Mouse (Mus musculus) cerebellum, adult 2 months (tissue): ENCODE measurements around the gene Krtap16-1. TPM values are rescaled to one million over a fixed set of nuclear protein-coding genes. Genes with fewer than 3 reads are reported as not detected.

Experiments
- DNase-seq, 2 experiments: peaks; one replicate each; pipeline ENCODE4 v3.0.0; 2021
- H3K27ac ChIP-seq: fragments of 200-500 bp; 2 replicates; pipeline ENCODE4 v1.5.1; 2012; ENCODE audit warnings: low read length, control low read depth, inconsistent platforms; ENCODE audit not compliant: insufficient read depth
- H3K27me3 ChIP-seq: fragments of 200-500 bp; 2 replicates; pipeline ENCODE4 v1.6.1; 2012; ENCODE audit warnings: inconsistent platforms, mild to moderate bottlenecking, low read length, moderate library complexity; ENCODE audit not compliant: control insufficient read depth, insufficient read depth
- H3K4me1 ChIP-seq: fragments of 200-500 bp; 2 replicates; pipeline ENCODE4 v1.6.1; 2011; ENCODE audit warnings: low read length; ENCODE audit not compliant: control insufficient read depth, insufficient read depth
- H3K4me3 ChIP-seq: fragments of 200-500 bp; replicated peaks from 2 replicates; pipeline ENCODE3; 2011; ENCODE audit warnings: mild to moderate bottlenecking, low read depth, low read length, control low read depth; ENCODE audit not compliant: insufficient read depth
- CTCF ChIP-seq: fragments of 200-500 bp; IDR thresholded peaks from 2 replicates; pipeline ENCODE4 v1.5.1; 2011; ENCODE audit warnings: low read depth, mild to moderate bottlenecking, control low read depth, low read length, moderate library complexity, borderline replicate concordance; ENCODE audit not compliant: insufficient read depth
- POLR2A ChIP-seq: fragments of 200-500 bp; IDR thresholded peaks from 2 replicates; pipeline ENCODE4 v1.6.1; 2011; ENCODE audit warnings: low read length, control low read depth, borderline replicate concordance; ENCODE audit not compliant: insufficient read depth
- WGBS: fragments of 180-500 bp; shearing (Covaris S2); methylation state at CpG from one replicate; pipeline ENCODE4 v1.1.7; 2018; 5-methylcytosine and 5-hydroxymethylcytosine counted together
- polyA plus RNA-seq: library from polyadenylated mRNA; depleted of rRNA; stranded (reverse); fragments of >200 nt; gene quantifications from 2 replicates; pipeline ENCODE4 v1.2.3, GENCODE M21; 2012; rRNA removed

The Krtap16-1 gene
- polyA plus RNA-seq, 1 experiment: not detected

DNA sequence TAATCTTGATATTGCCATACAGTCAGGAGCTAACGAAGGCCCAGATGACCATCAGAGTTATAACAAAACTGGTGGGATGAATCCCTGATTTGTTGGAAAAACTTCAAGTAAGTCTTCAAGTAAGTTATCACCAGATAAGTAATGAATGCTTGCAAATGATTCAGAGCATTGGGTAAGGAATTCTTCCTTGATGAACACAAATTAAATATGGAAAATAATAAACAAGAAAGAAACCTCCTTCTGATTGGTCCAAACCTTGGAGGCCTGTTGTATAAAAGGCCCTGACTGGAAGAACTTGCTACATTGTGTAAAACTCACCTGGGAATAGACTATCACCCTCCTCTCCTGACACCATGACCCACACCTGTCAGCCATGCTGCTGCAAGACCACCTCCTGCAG is 50.4 kb downstream of the Krtap16-1 start, which contains the start of gene Krtap31-2:
Krtap31-2 (plus strand) TSS at position 301 of the 400 bp plus-strand sequence.
- TF ChIP-seq POLR2A (no peak), CTCF (no peak)
- H3K27ac ChIP-seq: no peak within 1 kb of the TSS
- no peaks in the 10 kb centered on the region for H3K4me1 ChIP-seq
- H3K27me3 ChIP-seq: no peaks in the 10 kb centered on the region
- 85% methylated on average over 1 of the region's 1 CpGs for WGBS
- no peak for DNase-seq
- H3K4me3 ChIP-seq: no peak within 1 kb of the TSS

Other genes with a start within 250 kb of the Krtap16-1 start
- not detected in 2 replicates for gene Gm11595, start 213.7 kb downstream of the Krtap16-1 start, polyA plus RNA-seq
- gene Krtap4-8, start 205.9 kb downstream of the Krtap16-1 start, polyA plus RNA-seq: not detected in 2 replicates
- gene Krtap4-9, start 201.4 kb downstream of the Krtap16-1 start, polyA plus RNA-seq: not detected in 2 replicates
- gene Gm11596, start 193.1 kb downstream of the Krtap16-1 start, polyA plus RNA-seq: not detected in 2 replicates
- not detected in 2 replicates for gene Gm11569, start 187.7 kb downstream of the Krtap16-1 start, polyA plus RNA-seq
- not detected in 2 replicates for gene Gm11554, start 182.2 kb downstream of the Krtap16-1 start, polyA plus RNA-seq
- not detected in 2 replicates for gene Krtap4-13, start 176.7 kb downstream of the Krtap16-1 start, polyA plus RNA-seq
- not detected in 2 replicates for gene Gm11564, start 170.9 kb downstream of the Krtap16-1 start, polyA plus RNA-seq
- gene 2300003K06Rik, start 148.5 kb downstream of the Krtap16-1 start, polyA plus RNA-seq: not detected in 2 replicates
- not detected in 2 replicates for gene Krtap4-16, start 135.0 kb downstream of the Krtap16-1 start, polyA plus RNA-seq
- not detected in 2 replicates for gene Gm11568, start 128.7 kb downstream of the Krtap16-1 start, polyA plus RNA-seq
- gene Gm11559, start 122.1 kb downstream of the Krtap16-1 start, polyA plus RNA-seq: not detected in 2 replicates
- gene Krtap9-1, start 113.2 kb downstream of the Krtap16-1 start, polyA plus RNA-seq: not detected in 2 replicates
- gene Gm11567, start 107.4 kb downstream of the Krtap16-1 start, polyA plus RNA-seq: not detected in 2 replicates
- gene Krtap31-1, start 78.7 kb downstream of the Krtap16-1 start, polyA plus RNA-seq: not detected in 2 replicates
- gene Gm11565, start 71.8 kb downstream of the Krtap16-1 start, polyA plus RNA-seq: not detected in 2 replicates
- gene Krtap31-2, start 50.3 kb downstream of the Krtap16-1 start, polyA plus RNA-seq: not detected in 2 replicates
- gene Krtap9-5, start 38.1 kb downstream of the Krtap16-1 start, polyA plus RNA-seq: not detected in 2 replicates
- not detected in 2 replicates for gene Krtap29-1, start 7.5 kb downstream of the Krtap16-1 start, polyA plus RNA-seq
- gene Krtap17-1, start 7.4 kb upstream of the Krtap16-1 start, polyA plus RNA-seq: 0.30 and 0.80 TPM in 2 replicates
- not detected in 2 replicates for gene Krt33a, start 29.6 kb upstream of the Krtap16-1 start, polyA plus RNA-seq
- gene Krt33b, start 43.3 kb upstream of the Krtap16-1 start, polyA plus RNA-seq: not detected in 2 replicates
- not detected in 2 replicates for gene Krt34, start 55.0 kb upstream of the Krtap16-1 start, polyA plus RNA-seq
- gene Krt31, start 64.0 kb upstream of the Krtap16-1 start, polyA plus RNA-seq: not detected in 2 replicates
- not detected in 2 replicates for gene Krt32, start 101.6 kb upstream of the Krtap16-1 start, polyA plus RNA-seq
- not detected in 2 replicates for gene Krt35, start 109.6 kb upstream of the Krtap16-1 start, polyA plus RNA-seq
- not detected in 2 replicates for gene Krt36, start 119.0 kb upstream of the Krtap16-1 start, polyA plus RNA-seq
- gene Krt13, start 135.0 kb upstream of the Krtap16-1 start, polyA plus RNA-seq: not detected in 2 replicates
- 0.08 and 0.35 TPM in 2 replicates for gene Krt15, start 149.3 kb upstream of the Krtap16-1 start, polyA plus RNA-seq
- gene Krt19, start 162.1 kb upstream of the Krtap16-1 start, polyA plus RNA-seq: 0.36 and 0.51 TPM in 2 replicates
- gene Krt9, start 206.6 kb upstream of the Krtap16-1 start, polyA plus RNA-seq: 0.62 and 1.5 TPM in 2 replicates
- gene Krt14, start 221.0 kb upstream of the Krtap16-1 start, polyA plus RNA-seq: 0.11 and 0.13 TPM in 2 replicates